In the genomic region with DNA sequence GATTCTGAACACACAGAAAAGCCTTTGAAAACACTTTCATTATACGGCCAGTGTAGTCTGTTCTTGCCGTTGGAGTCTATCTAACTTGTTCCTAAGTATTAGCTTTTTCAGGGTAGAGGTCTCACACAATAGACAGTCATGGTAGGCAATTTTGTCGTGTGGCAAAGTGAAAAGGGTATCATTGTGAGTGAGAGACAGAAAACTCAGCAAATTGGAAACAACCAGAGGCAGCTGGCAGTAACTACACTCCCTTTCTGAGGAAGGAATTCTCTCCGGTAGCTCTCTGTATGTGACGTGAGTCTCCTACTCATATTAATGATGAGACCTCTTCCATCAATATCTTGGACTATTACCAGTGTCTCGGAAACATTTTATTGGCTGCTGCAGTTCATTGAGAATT, we compare ENCODE assay signal across 17 mouse cellular contexts.
DNase-seq lines count a peak whose midpoint lies in the region; ATAC-seq and TF ChIP-seq lines count a peak whose summit lies in the region.
"Had no signal": no experiment of that assay in that cellular context is flagged by ENCODE, and none has a peak within 500 bp of the region (broad histone marks: within the 10 kb centered on the region; RNA-seq: fewer than 3 reads in every experiment).

No protein-coding gene starts in this region.

- peak; percentile 17; the same call in 1 of the 2 replicates for TF ChIP-seq CTCF in layer of hippocampus, adult 2 months (conservative IDR thresholded peaks at IDR 0.05)
- peak; percentile 25; the same call in 1 of the 2 replicates for TF ChIP-seq CTCF in forebrain, postnatal 0 days (IDR thresholded peaks at IDR 0.05; ENCODE audit: low read depth)
- no peak for TF ChIP-seq CTCF in lung, adult 2 months (IDR thresholded peaks at IDR 0.05; ENCODE audit: insufficient read depth, low read length)

- H3K36me3 ChIP-seq in forebrain, embryonic 13.5 days (ENCODE audit: poor library complexity, severe bottlenecking): no peaks in the 10 kb centered on the region
- H3K36me3 ChIP-seq in forebrain, embryonic 10.5 days (replicated peaks): no peaks in the 10 kb centered on the region
- H3K36me3 ChIP-seq in forebrain, postnatal 0 days (ENCODE audit: insufficient read depth): no peaks in the 10 kb centered on the region
- no peaks in the 10 kb centered on the region for H3K36me3 ChIP-seq in neural tube, embryonic 14.5 days (ENCODE audit: control insufficient read depth, insufficient read depth, low read length)
- H3K36me3 ChIP-seq: embryonic facial prominence, embryonic 12.5 days; liver, embryonic 15.5 days; stomach, embryonic 15.5 days had no signal

- TF ChIP-seq POLR2A in lung, adult 2 months (IDR thresholded peaks at IDR 0.05; ENCODE audit: borderline replicate concordance, extremely low read depth, low read depth, low read length): no peak

- H3K27ac ChIP-seq in forebrain, embryonic 13.5 days: peak overlapping the region; percentile 86
- no peak overlapping the region for H3K27ac ChIP-seq in forebrain, embryonic 10.5 days
- peak overlapping the region; percentile 87; the same call in 1 of the 2 replicates for H3K27ac ChIP-seq in layer of hippocampus, adult 2 months
- peak overlapping the region; percentile 78 for H3K27ac ChIP-seq in forebrain, postnatal 0 days (ENCODE audit: low read depth, low read length)
- peak overlapping the region; percentile 76 for H3K27ac ChIP-seq in neural tube, embryonic 14.5 days (ENCODE audit: low read depth, low read length)
- H3K27ac ChIP-seq: embryonic facial prominence, embryonic 12.5 days; liver, embryonic 15.5 days; stomach, embryonic 15.5 days had no signal

- peaks cover 42% of the 10 kb centered on the region for H3K4me1 ChIP-seq in forebrain, embryonic 13.5 days
- peaks cover 32% of the 10 kb centered on the region for H3K4me1 ChIP-seq in forebrain, embryonic 10.5 days
- H3K4me1 ChIP-seq in forebrain, postnatal 0 days (ENCODE audit: insufficient read depth): peaks cover 28% of the 10 kb centered on the region
- H3K4me1 ChIP-seq in neural tube, embryonic 14.5 days (ENCODE audit: control insufficient read depth, insufficient read depth, low read length): peaks cover 25% of the 10 kb centered on the region
- peaks cover 9% of the 10 kb centered on the region for H3K4me1 ChIP-seq in lung, adult 2 months (ENCODE audit: control insufficient read depth, insufficient read depth, low read length)
- H3K4me1 ChIP-seq: embryonic facial prominence, embryonic 12.5 days; liver, embryonic 15.5 days; megakaryocyte, embryonic 14.5 days; stomach, embryonic 15.5 days had no signal

- no peak overlapping the region for H3K4me2 ChIP-seq in forebrain, embryonic 13.5 days
- H3K4me2 ChIP-seq in forebrain, postnatal 0 days (ENCODE audit: low read depth): no peak overlapping the region
- H3K4me2 ChIP-seq in neural tube, embryonic 14.5 days (ENCODE audit: low read depth, low read length): no peak overlapping the region
- H3K4me2 ChIP-seq: embryonic facial prominence, embryonic 12.5 days; liver, embryonic 15.5 days; stomach, embryonic 15.5 days had no signal

- H3K9ac ChIP-seq in forebrain, embryonic 13.5 days: no peak overlapping the region
- no peak overlapping the region for H3K9ac ChIP-seq in forebrain, postnatal 0 days
- no peak overlapping the region for H3K9ac ChIP-seq in neural tube, embryonic 14.5 days (replicated peaks; ENCODE audit: low read depth, low read length)
- H3K9ac ChIP-seq: embryonic facial prominence, embryonic 12.5 days; liver, embryonic 15.5 days; stomach, embryonic 15.5 days had no signal

- no peak overlapping the region for H3K4me3 ChIP-seq in forebrain, embryonic 13.5 days
- H3K4me3 ChIP-seq in forebrain, embryonic 10.5 days: no peak overlapping the region
- no peak overlapping the region for H3K4me3 ChIP-seq in layer of hippocampus, adult 2 months
- H3K4me3 ChIP-seq in forebrain, postnatal 0 days (ENCODE audit: low read depth, low read length): no peak overlapping the region
- H3K4me3 ChIP-seq in neural tube, embryonic 14.5 days (ENCODE audit: low read depth, low read length): no peak overlapping the region
- no peak overlapping the region for H3K4me3 ChIP-seq in lung, adult 2 months (replicated peaks; ENCODE audit: extremely low read depth, low read depth, low read length)
- H3K4me3 ChIP-seq: embryonic facial prominence, embryonic 12.5 days; liver, embryonic 15.5 days; megakaryocyte, embryonic 14.5 days; stomach, embryonic 15.5 days had no signal

- H3K9me3 ChIP-seq in forebrain, embryonic 13.5 days (replicated peaks): no peaks in the 10 kb centered on the region
- H3K9me3 ChIP-seq in forebrain, embryonic 10.5 days: no peaks in the 10 kb centered on the region
- H3K9me3 ChIP-seq in forebrain, postnatal 0 days (ENCODE audit: low read length): no peaks in the 10 kb centered on the region
- H3K9me3 ChIP-seq in neural tube, embryonic 14.5 days (ENCODE audit: control insufficient read depth, low read length): no peaks in the 10 kb centered on the region
- H3K9me3 ChIP-seq: embryonic facial prominence, embryonic 12.5 days; liver, embryonic 15.5 days; megakaryocyte, embryonic 14.5 days; stomach, embryonic 15.5 days had no signal

- peak; percentile 30; the same call in 1 of the 2 replicates for ATAC-seq in forebrain, embryonic 13.5 days
- peak; percentile 62 for ATAC-seq in forebrain, postnatal 0 days
- ATAC-seq in neural tube, embryonic 14.5 days (ENCODE audit: low read depth): no peak
- ATAC-seq: inflammation-experienced regulatory T-cells, adult 6 months had no signal

- H3K27me3 ChIP-seq in forebrain, embryonic 13.5 days: no peaks in the 10 kb centered on the region
- no peaks in the 10 kb centered on the region for H3K27me3 ChIP-seq in forebrain, embryonic 10.5 days (ENCODE audit: poor library complexity, severe bottlenecking)
- H3K27me3 ChIP-seq in forebrain, postnatal 0 days (ENCODE audit: insufficient read depth, low read length): no peaks in the 10 kb centered on the region
- no peaks in the 10 kb centered on the region for H3K27me3 ChIP-seq in neural tube, embryonic 14.5 days (ENCODE audit: control insufficient read depth, insufficient read depth, low read length)
- H3K27me3 ChIP-seq: embryonic facial prominence, embryonic 12.5 days; liver, embryonic 15.5 days; megakaryocyte, embryonic 14.5 days; stomach, embryonic 15.5 days had no signal

- no peak for DNase-seq in forebrain, embryonic 10.5 days (ENCODE audit: extremely low spot score, low spot score)
- no peak for DNase-seq in layer of hippocampus, adult 2 months (ENCODE audit: low spot score in 2 of 2)
- DNase-seq in layer of hippocampus, postnatal 10 days (ENCODE audit: low spot score in 2 of 2): no peak
- DNase-seq in forebrain, postnatal 0 days: peak; percentile 63
- no peak for DNase-seq in lung, adult 2 months
- no peak for DNase-seq in cerebellum, postnatal 10 days
- DNase-seq: adrenal gland, postnatal 10 days; cerebellum, adult 18-20 months; gastrocnemius, postnatal 25 days; thymus, adult 2 months had no signal

- WGBS in forebrain, embryonic 13.5 days: 50% methylated on average over 6 of the region's 6 CpGs
- WGBS in forebrain, embryonic 10.5 days: 88% methylated on average over 6 of the region's 6 CpGs
- 26% methylated on average over 6 of the region's 6 CpGs for WGBS in forebrain, postnatal 0 days
- WGBS in neural tube, embryonic 14.5 days: 25% methylated on average over 6 of the region's 6 CpGs
- WGBS in lung, adult 2 months: 89% methylated on average over 6 of the region's 6 CpGs
